Mouse (Mus musculus): ENCODE data around the gene Cntn2.

GRCm38 (mm10) chr1:132586679-132587201 lies 43.7 kb upstream of the Cntn2 start:
- no peak for TF ChIP-seq POLR2A (IDR thresholded peaks at IDR 0.05; ENCODE audit: low read depth, low read length)
- no peak for TF ChIP-seq CTCF (conservative IDR thresholded peaks at IDR 0.05; ENCODE audit: insufficient read depth, insufficient read length, low read depth, low read length)
